Mouse (Mus musculus): Measurements from ENCODE around the gene Camk2g.
A peak's percentile ranks its signal among the peaks of the same experiment; 100 is the strongest.

Gene Camk2g

GRCm38 (mm10) chr14:20784708-20785107, 9.2 kb downstream of the Camk2g start:
- DNase-seq: no peak

GRCm38 (mm10) chr14:20783526-20783925, 10.4 kb downstream of the Camk2g start:
- no peak for DNase-seq

- DNase-seq: no peak
Observed at GRCm38 (mm10) chr14:20782860-20783259, 11.0 kb downstream of the Camk2g start.

- no peak for DNase-seq
Observed at GRCm38 (mm10) chr14:20780217-20780616, 13.7 kb downstream of the Camk2g start.

GRCm38 (mm10) chr14:20778496-20778895, 15.4 kb downstream of the Camk2g start:
- DNase-seq: no peak

GRCm38 (mm10) chr14:20775661-20776060, 18.2 kb downstream of the Camk2g start:
- DNase-seq: no peak

- peak; percentile 58 for DNase-seq
Observed at GRCm38 (mm10) chr14:20773410-20773809, 20.5 kb downstream of the Camk2g start.

GRCm38 (mm10) chr14:20772808-20773207, 21.1 kb downstream of the Camk2g start:
- DNase-seq: no peak

- DNase-seq: no peak
Observed at GRCm38 (mm10) chr14:20771941-20772340, 21.9 kb downstream of the Camk2g start.

GRCm38 (mm10) chr14:20768581-20768980, 25.3 kb downstream of the Camk2g start:
- DNase-seq: peak; percentile 27

- no peak for DNase-seq
Observed at GRCm38 (mm10) chr14:20767936-20768335, 26.0 kb downstream of the Camk2g start.

GRCm38 (mm10) chr14:20765642-20766258, 28.1 kb downstream of the Camk2g start:
- peak; percentile 93 for DNase-seq

- DNase-seq: no peak
Observed at GRCm38 (mm10) chr14:20764942-20765341, 28.9 kb downstream of the Camk2g start.

- DNase-seq: no peak
Observed at GRCm38 (mm10) chr14:20758768-20759435, 35.0 kb downstream of the Camk2g start.

GRCm38 (mm10) chr14:20757370-20757907, 36.4 kb downstream of the Camk2g start:
- peak; percentile 31 for DNase-seq

GRCm38 (mm10) chr14:20753792-20754191, 40.1 kb downstream of the Camk2g start:
- no peak for DNase-seq

- DNase-seq: no peak
Observed at GRCm38 (mm10) chr14:20750503-20750902, 43.4 kb downstream of the Camk2g start.

GRCm38 (mm10) chr14:20749494-20750051, 44.3 kb downstream of the Camk2g start:
- DNase-seq: no peak

- no peak for DNase-seq
Observed at GRCm38 (mm10) chr14:20748388-20748787, 45.5 kb downstream of the Camk2g start.

- no peak for DNase-seq
Observed at GRCm38 (mm10) chr14:20746935-20747334, 47.0 kb downstream of the Camk2g start.

- DNase-seq: peak; percentile 70
Observed at GRCm38 (mm10) chr14:20743614-20744013, 50.3 kb downstream of the Camk2g start.

- DNase-seq: no peak
Observed at GRCm38 (mm10) chr14:20741301-20741700, 52.6 kb downstream of the Camk2g start.

- DNase-seq: no peak
Observed at GRCm38 (mm10) chr14:20738511-20738910, 55.4 kb downstream of the Camk2g start.

- DNase-seq: peak; percentile 75
Observed at GRCm38 (mm10) chr14:20737306-20737705, 56.6 kb downstream of the Camk2g start.

Measured in kidney, postnatal 10 days (tissue).